Mouse (Mus musculus) lung, embryonic 16.5 days (tissue): ENCODE results near the gene Slc22a17. TPM values are rescaled to one million over a fixed set of nuclear protein-coding genes. Genes with fewer than 3 reads are reported as not detected.

Experiments used
- ATAC-seq: fragments of 200-750 bp; cut with Nextera tagmentation; 2 replicates; pipeline ENCODE4 v1.8.0; 2017; ENCODE audit warnings: low read depth, mild to moderate bottlenecking, moderate library complexity
- H3K27ac ChIP-seq: fragments of 300-500 bp; sonication (generic); 2 replicates; pipeline ENCODE4 v1.5.1; 2014; ENCODE audit warnings: mild to moderate bottlenecking, control low read depth, low read length
- H3K27me3 ChIP-seq: fragments of 300-500 bp; sonication (generic); 2 replicates; pipeline ENCODE4 v1.6.1; 2014; ENCODE audit warnings: low read depth, low read length, mixed read lengths; ENCODE audit not compliant: control insufficient read depth, insufficient read depth
- H3K36me3 ChIP-seq: fragments of 300-500 bp; sonication (generic); 2 replicates; pipeline ENCODE4 v1.6.1; 2014; ENCODE audit warnings: low read length; ENCODE audit not compliant: control insufficient read depth, insufficient read depth
- H3K4me1 ChIP-seq: fragments of 300-500 bp; sonication (generic); replicated peaks from 2 replicates; pipeline ENCODE4 v1.6.1; 2014; ENCODE audit warnings: low read length, mixed read lengths; ENCODE audit not compliant: control insufficient read depth, insufficient read depth
- H3K4me2 ChIP-seq: fragments of 300-500 bp; sonication (generic); 2 replicates; pipeline ENCODE4 v1.6.1; 2014; ENCODE audit warnings: low read depth, low read length, control low read depth
- H3K4me3 ChIP-seq: fragments of 300-500 bp; sonication (generic); 2 replicates; pipeline ENCODE4 v1.5.1; 2014; ENCODE audit warnings: mild to moderate bottlenecking, low read length, control low read depth
- H3K9ac ChIP-seq: fragments of 300-500 bp; sonication (generic); 2 replicates; pipeline ENCODE4 v1.6.1; 2014; ENCODE audit warnings: low read length, control low read depth
- H3K9me3 ChIP-seq: fragments of 300-500 bp; sonication (generic); 2 replicates; pipeline ENCODE4 v1.6.1; 2016; ENCODE audit warnings: low read length; ENCODE audit not compliant: control insufficient read depth
- WGBS: fragments of 180-500 bp; shearing (Covaris S2); extraction: QIAGEN DNeasy Blood & Tissue Kit; methylation state at CpG from one replicate; pipeline ENCODE4 v1.1.7; 2014; 5-methylcytosine and 5-hydroxymethylcytosine counted together
- polyA plus RNA-seq: library from polyadenylated mRNA; unstranded; fragments of >200 nt; fragmentation: Nextera tagmentation; extraction: Ambion mirVana; gene quantifications from 2 replicates; pipeline ENCODE4 v1.2.1, GENCODE M21; 2015

Slc22a17 gene
- polyA plus RNA-seq, 1 experiment from 2014 or later, result 27.2 TPM

GRCm38 (mm10) chr14:54875844-54876538 lies 36.9 kb downstream of the Slc22a17 start:
- WGBS, result 2% methylated on average over 36 of the region's 36 CpGs
- Histone ChIP-seq H3K4me3 (peak overlapping the region; percentile 86), H3K27ac (peak overlapping the region; percentile 69; the same call in 1 of the 2 replicates), H3K4me1 (peaks cover 11% of the 10 kb centered on the region; the same call in 1 of the 2 replicates), H3K27me3 (peaks cover 2% of the 10 kb centered on the region; the same call in 1 of the 2 replicates), H3K9ac (peak overlapping the region; percentile 80), H3K9me3 (no peaks in the 10 kb centered on the region), H3K4me2 (peak overlapping the region; percentile 100), H3K36me3 (no peaks in the 10 kb centered on the region)
- ATAC-seq, result peak; percentile 36

- Histone ChIP-seq H3K9ac (no peak overlapping the region), H3K27me3 (peaks cover 2% of the 10 kb centered on the region; the same call in 1 of the 2 replicates), H3K4me2 (no peak overlapping the region), H3K4me1 (peaks cover 11% of the 10 kb centered on the region; the same call in 1 of the 2 replicates), H3K27ac (no peak overlapping the region), H3K4me3 (no peak overlapping the region), H3K36me3 (no peaks in the 10 kb centered on the region), H3K9me3 (no peaks in the 10 kb centered on the region)
- ATAC-seq, result no peak
- 81% methylated on average over 3 of the region's 3 CpGs for WGBS
These were observed 38.8 kb downstream of the Slc22a17 start for GRCm38 (mm10) chr14:54874165-54874564.

- Histone ChIP-seq H3K9ac (no peak within 1 kb of the TSS), H3K27ac (no peak within 1 kb of the TSS), H3K9me3 (no peaks in the 10 kb centered on the region; the same call in 1 of the 2 replicates), H3K4me3 (no peak within 1 kb of the TSS), H3K4me1 (peaks cover 4% of the 10 kb centered on the region; the same call in 1 of the 2 replicates), H3K36me3 (no peaks in the 10 kb centered on the region), H3K4me2 (no peak within 1 kb of the TSS), H3K27me3 (no peaks in the 10 kb centered on the region)
- 89% methylated on average over 5 of the region's 5 CpGs for WGBS
- no peak for ATAC-seq
These were observed 42.1 kb downstream of the Slc22a17 start, which contains the start of gene Homez for GRCm38 (mm10) chr14:54870861-54871260. Gene Homez (minus strand): TSS chr14:54870961.

GRCm38 (mm10) chr14:54868026-54868425 lies 44.9 kb downstream of the Slc22a17 start:
- Histone ChIP-seq H3K9ac (no peak overlapping the region), H3K27me3 (no peaks in the 10 kb centered on the region), H3K36me3 (no peaks in the 10 kb centered on the region), H3K27ac (no peak overlapping the region), H3K4me2 (no peak overlapping the region), H3K4me3 (no peak overlapping the region), H3K9me3 (no peaks in the 10 kb centered on the region; the same call in 1 of the 2 replicates), H3K4me1 (peaks cover 3% of the 10 kb centered on the region; the same call in 1 of the 2 replicates)
- ATAC-seq, result no peak
- WGBS, result 80% methylated on average over 4 of the region's 4 CpGs

- H3K9me3 ChIP-seq, result no peaks in the 10 kb centered on the region; the same call in 1 of the 2 replicates
- ATAC-seq, result no peak
- no peak overlapping the region for H3K27ac ChIP-seq
- WGBS, result 52% methylated on average over 5 of the region's 5 CpGs
- H3K27me3 ChIP-seq, result no peaks in the 10 kb centered on the region
- H3K4me3 ChIP-seq, result no peak overlapping the region
- no peak overlapping the region for H3K9ac ChIP-seq
- H3K4me2 ChIP-seq, result no peak overlapping the region
- H3K4me1 ChIP-seq, result peaks cover 3% of the 10 kb centered on the region; the same call in 1 of the 2 replicates
- H3K36me3 ChIP-seq, result no peaks in the 10 kb centered on the region
These were observed 46.0 kb downstream of the Slc22a17 start for GRCm38 (mm10) chr14:54866936-54867335.

- no peak overlapping the region for H3K4me2 ChIP-seq
- H3K4me1 ChIP-seq, result peaks cover 3% of the 10 kb centered on the region; the same call in 1 of the 2 replicates
- H3K9ac ChIP-seq, result no peak overlapping the region
- no peaks in the 10 kb centered on the region for H3K27me3 ChIP-seq
- H3K27ac ChIP-seq, result no peak overlapping the region
- no peak overlapping the region for H3K4me3 ChIP-seq
- no peaks in the 10 kb centered on the region for H3K36me3 ChIP-seq
- no peaks in the 10 kb centered on the region; the same call in 1 of the 2 replicates for H3K9me3 ChIP-seq
- 49% methylated on average over 3 of the region's 3 CpGs for WGBS
- no peak for ATAC-seq
These were observed 46.7 kb downstream of the Slc22a17 start for GRCm38 (mm10) chr14:54866268-54866667.

- Histone ChIP-seq H3K4me2 (no peak overlapping the region), H3K27ac (no peak overlapping the region), H3K9ac (no peak overlapping the region), H3K4me3 (no peak overlapping the region), H3K4me1 (peaks cover 3% of the 10 kb centered on the region; the same call in 1 of the 2 replicates), H3K36me3 (no peaks in the 10 kb centered on the region), H3K9me3 (no peaks in the 10 kb centered on the region; the same call in 1 of the 2 replicates), H3K27me3 (no peaks in the 10 kb centered on the region)
- whole genome bisulfite sequencing, result 70% methylated on average over 5 of the region's 5 CpGs
- ATAC-seq, result no peak
These were observed 47.3 kb downstream of the Slc22a17 start for GRCm38 (mm10) chr14:54865626-54866025.

- peak overlapping the region; percentile 56 for H3K27ac ChIP-seq
These were observed 48.5 kb downstream of the Slc22a17 start for GRCm38 (mm10) chr14:54864313-54865036.

More at GRCm38 (mm10) chr14:54864313-54865036, 48.5 kb downstream of the Slc22a17 start:
- WGBS, result 13% methylated on average over 21 of the region's 21 CpGs
- Histone ChIP-seq H3K4me1 (peaks cover 3% of the 10 kb centered on the region; the same call in 1 of the 2 replicates), H3K4me3 (peak overlapping the region; percentile 95), H3K9me3 (no peaks in the 10 kb centered on the region; the same call in 1 of the 2 replicates), H3K27me3 (no peaks in the 10 kb centered on the region), H3K9ac (peak overlapping the region; percentile 98), H3K4me2 (peak overlapping the region; percentile 87), H3K36me3 (no peaks in the 10 kb centered on the region)
- peak; percentile 23; the same call in 1 of the 2 replicates for ATAC-seq
